Mouse (Mus musculus): Measurements from ENCODE around the gene Cep128. TPM values are rescaled to one million over a fixed set of nuclear protein-coding genes. Genes with fewer than 3 reads are reported as not detected.
A peak's percentile ranks its signal among the peaks of the same experiment; 100 is the strongest.

The Cep128 gene
- polyA plus RNA-seq, 1 experiment from 2014 or later: 12.6 TPM

DNA sequence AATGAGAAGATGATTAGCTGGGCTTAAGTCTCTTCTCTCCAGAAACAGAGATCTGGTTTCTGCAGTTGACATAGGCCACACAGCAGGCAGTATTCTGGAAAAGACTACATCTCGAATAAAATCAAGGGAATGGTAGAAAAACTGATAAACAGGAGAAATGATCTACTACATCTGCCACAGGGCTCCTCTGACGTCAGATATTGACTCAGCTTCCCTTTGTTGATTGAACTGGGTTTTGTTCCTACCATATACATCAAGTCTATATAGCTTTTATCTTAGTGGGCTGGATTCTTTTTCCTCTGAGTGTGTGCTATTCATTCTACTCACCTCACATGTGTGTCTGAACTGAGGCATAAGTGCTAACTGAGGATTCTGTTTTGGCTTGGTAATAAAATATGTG is 200.3 kb downstream of the Cep128 start:
- no peak for ATAC-seq (ENCODE audit: insufficient read depth)

DNA sequence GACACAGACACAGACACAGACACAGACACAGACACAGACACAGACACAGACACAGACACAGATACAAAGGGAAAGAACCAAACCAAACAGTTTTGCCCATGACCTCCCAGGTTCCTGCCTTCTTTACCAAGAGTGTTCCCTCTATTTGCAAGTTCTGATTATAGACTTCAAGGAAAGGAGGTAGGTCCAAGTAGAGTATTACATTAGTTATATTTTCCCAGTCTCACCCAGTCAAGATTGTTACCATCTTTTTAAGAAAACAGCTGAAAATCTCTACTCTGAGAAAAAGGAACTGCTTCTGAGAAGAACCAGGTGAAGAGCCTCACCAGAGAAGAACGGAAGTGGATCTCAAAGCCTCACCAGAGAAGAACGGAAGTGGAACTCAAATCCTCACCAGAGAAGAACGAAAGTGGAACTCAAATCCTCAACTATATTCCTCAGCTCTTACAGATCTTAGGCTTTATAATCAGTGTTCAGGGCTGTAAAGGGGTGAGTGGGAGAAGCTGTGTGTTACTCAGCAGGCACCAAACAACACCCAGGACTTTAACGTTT is 200.8 kb downstream of the Cep128 start:
- Histone ChIP-seq H3K27ac (ENCODE audit: low read depth) (no peak overlapping the region), H3K27me3 (ENCODE audit: insufficient read depth, low read length) (no peaks in the 10 kb centered on the region), H3K4me1 (ENCODE audit: insufficient read depth) (no peaks in the 10 kb centered on the region), H3K36me3 (ENCODE audit: insufficient read depth) (no peaks in the 10 kb centered on the region), H3K4me3 (ENCODE audit: low read depth, low read length) (no peak overlapping the region), H3K9me3 (ENCODE audit: low read depth, low read length) (no peaks in the 10 kb centered on the region), H3K9ac (no peak overlapping the region), H3K4me2 (no peak overlapping the region)
- TF ChIP-seq CTCF (IDR thresholded peaks at IDR 0.05; ENCODE audit: low read depth): no peak
- ATAC-seq (ENCODE audit: insufficient read depth) (no peak), DNase-seq (no peak)
- WGBS: 90% methylated on average over 4 of the region's 4 CpGs

More for the DNA sequence above, 200.3 kb downstream of the Cep128 start:
- no peak overlapping the region for H3K27ac ChIP-seq (ENCODE audit: low read depth)
- no peaks in the 10 kb centered on the region for H3K9me3 ChIP-seq (ENCODE audit: low read depth, low read length)
- H3K27me3 ChIP-seq (ENCODE audit: insufficient read depth, low read length): no peaks in the 10 kb centered on the region
- H3K36me3 ChIP-seq (ENCODE audit: insufficient read depth): no peaks in the 10 kb centered on the region
- no peak for TF ChIP-seq CTCF (IDR thresholded peaks at IDR 0.05; ENCODE audit: low read depth)
- no peak overlapping the region for H3K9ac ChIP-seq
- no peaks in the 10 kb centered on the region for H3K4me1 ChIP-seq (ENCODE audit: insufficient read depth)
- no peak overlapping the region for H3K4me2 ChIP-seq
- no peak overlapping the region for H3K4me3 ChIP-seq (ENCODE audit: low read depth, low read length)
- DNase-seq: no peak
- 57% methylated on average over 2 of the region's 2 CpGs for WGBS

DNA sequence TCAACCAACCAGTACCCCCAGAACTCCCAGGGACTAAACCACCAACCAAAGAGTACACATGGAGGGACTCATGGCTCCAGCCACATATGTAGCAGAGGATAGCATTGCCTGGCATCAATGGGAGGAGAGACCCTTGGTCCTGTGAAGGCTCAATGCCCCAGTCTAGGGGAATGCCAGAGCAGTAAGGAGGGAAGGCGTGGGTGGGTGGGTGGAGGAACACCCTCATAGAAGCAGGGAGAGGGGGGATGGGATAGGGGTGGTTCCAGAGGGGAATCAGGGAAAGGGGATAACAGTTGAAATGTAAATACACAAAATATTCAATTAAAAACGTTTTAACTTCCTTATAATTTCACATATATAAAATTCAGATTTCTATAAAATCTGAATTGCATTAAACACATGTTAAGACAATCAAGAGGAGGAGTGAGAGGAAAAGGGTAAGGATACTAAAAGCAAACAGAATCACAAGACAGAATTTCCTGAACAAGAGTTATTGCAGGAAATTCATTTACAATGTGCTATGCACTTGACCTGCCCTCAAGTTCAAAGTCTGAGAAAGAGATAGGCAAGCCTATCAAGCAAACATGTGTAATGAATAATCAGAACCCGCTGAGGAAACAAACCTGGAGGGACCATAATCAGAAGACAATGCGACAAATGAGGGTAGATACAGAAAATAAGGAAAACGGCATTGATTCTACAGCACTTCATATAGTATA is 207.2 kb downstream of the Cep128 start:
- H3K27ac ChIP-seq (ENCODE audit: low read depth): no peak overlapping the region
- ATAC-seq (ENCODE audit: insufficient read depth): no peak

DNA sequence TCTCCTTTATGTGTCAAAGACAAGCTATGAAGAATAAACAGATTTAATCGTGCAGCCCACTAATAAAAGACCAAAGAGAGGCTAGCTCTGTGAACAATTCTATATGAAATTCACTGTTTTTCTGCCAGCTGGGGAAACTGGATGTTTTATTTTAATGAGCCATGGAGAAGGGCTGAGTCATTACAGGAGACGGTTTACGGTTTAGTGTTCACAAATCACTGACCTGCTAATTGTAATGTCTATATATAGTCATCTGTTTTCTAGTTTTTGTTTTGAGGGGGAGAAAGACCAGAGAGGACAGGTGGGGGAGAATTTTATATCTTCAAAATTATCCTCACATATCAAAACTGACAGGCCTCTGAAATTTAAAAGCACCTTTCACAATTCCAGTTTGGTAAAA is 212.6 kb downstream of the Cep128 start:
- Histone ChIP-seq H3K4me1 (ENCODE audit: insufficient read depth) (no peaks in the 10 kb centered on the region), H3K36me3 (ENCODE audit: insufficient read depth) (no peaks in the 10 kb centered on the region), H3K4me3 (ENCODE audit: low read depth, low read length) (no peak overlapping the region), H3K9me3 (ENCODE audit: low read depth, low read length) (no peaks in the 10 kb centered on the region), H3K4me2 (no peak overlapping the region), H3K27me3 (ENCODE audit: insufficient read depth, low read length) (no peaks in the 10 kb centered on the region), H3K9ac (no peak overlapping the region), H3K27ac (ENCODE audit: low read depth) (no peak overlapping the region)
- DNase-seq (no peak), ATAC-seq (ENCODE audit: insufficient read depth) (no peak)
- no peak for TF ChIP-seq CTCF (IDR thresholded peaks at IDR 0.05; ENCODE audit: low read depth)
- WGBS: 84% methylated on average over 3 of the region's 3 CpGs

More for the DNA sequence above, 207.2 kb downstream of the Cep128 start:
- no peak for DNase-seq
- TF ChIP-seq CTCF (IDR thresholded peaks at IDR 0.05; ENCODE audit: low read depth): no peak
- Histone ChIP-seq H3K9me3 (ENCODE audit: low read depth, low read length) (no peaks in the 10 kb centered on the region), H3K4me2 (no peak overlapping the region), H3K27me3 (ENCODE audit: insufficient read depth, low read length) (no peaks in the 10 kb centered on the region), H3K36me3 (ENCODE audit: insufficient read depth) (no peaks in the 10 kb centered on the region), H3K4me1 (ENCODE audit: insufficient read depth) (no peaks in the 10 kb centered on the region), H3K9ac (no peak overlapping the region), H3K4me3 (ENCODE audit: low read depth, low read length) (no peak overlapping the region)
- 53% methylated on average over 5 of the region's 5 CpGs for WGBS

DNA sequence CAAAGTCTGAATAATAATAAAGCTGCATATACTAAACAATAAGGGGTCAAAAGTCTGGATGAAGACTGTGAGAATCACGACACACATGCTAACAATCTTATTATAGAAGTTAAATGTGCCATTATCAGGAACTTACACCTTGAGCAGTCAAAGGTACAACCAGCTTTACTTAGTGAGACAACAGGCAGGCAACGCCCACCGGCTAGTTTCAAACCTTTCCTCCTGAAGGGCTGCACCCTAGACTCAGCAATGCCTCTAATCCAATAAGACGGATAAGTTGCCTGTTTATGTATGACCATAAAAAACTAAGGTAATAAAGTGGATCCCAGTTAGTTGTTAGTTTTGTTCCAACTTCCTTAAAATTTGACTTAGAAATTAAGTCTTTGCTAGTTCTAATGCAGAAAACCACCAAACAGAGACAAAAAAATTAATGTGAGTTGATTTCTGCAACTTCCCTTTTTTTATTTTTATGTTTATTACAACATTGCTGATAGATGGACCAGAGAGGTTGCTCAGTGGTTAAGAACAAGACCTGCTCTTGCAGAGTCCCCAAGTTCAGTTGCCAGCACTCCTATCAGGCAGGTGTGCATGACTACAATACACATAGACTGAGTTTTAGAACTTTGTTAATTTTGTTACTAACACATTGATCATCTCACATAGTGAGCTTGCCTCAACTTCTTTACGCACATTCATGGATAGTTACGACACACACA is 223.0 kb downstream of the Cep128 start:
- H3K4me1 ChIP-seq (ENCODE audit: insufficient read depth): no peaks in the 10 kb centered on the region
- WGBS: 81% methylated on average over 6 of the region's 6 CpGs
- H3K9ac ChIP-seq: no peak overlapping the region
- no peaks in the 10 kb centered on the region for H3K36me3 ChIP-seq (ENCODE audit: insufficient read depth)
- ATAC-seq (ENCODE audit: insufficient read depth) (no peak), DNase-seq (no peak)
- no peaks in the 10 kb centered on the region for H3K27me3 ChIP-seq (ENCODE audit: insufficient read depth, low read length)
- TF ChIP-seq CTCF (IDR thresholded peaks at IDR 0.05; ENCODE audit: low read depth): no peak
- H3K4me3 ChIP-seq (ENCODE audit: low read depth, low read length): no peak overlapping the region
- H3K9me3 ChIP-seq (ENCODE audit: low read depth, low read length): no peaks in the 10 kb centered on the region
- H3K4me2 ChIP-seq: no peak overlapping the region
- H3K27ac ChIP-seq (ENCODE audit: low read depth): no peak overlapping the region

DNA sequence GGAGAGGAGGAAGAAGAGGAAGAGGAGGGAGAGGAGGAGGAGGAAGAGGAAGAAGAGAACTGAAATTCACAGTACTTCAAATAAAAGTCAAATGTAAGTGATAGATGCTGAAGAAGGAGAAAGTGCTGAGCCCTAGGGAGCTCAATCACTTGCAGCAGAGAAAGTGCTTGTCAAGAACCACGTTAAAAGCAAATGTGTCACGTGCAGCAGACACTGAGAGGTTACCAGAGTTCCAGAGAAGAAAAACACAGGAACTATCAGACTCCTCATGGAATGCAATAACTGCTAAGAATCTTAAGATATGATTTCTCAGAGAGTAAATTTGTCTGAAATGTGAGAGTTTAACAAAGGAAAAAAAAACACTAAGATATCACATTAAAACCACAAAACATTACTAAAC is 225.7 kb downstream of the Cep128 start:
- Histone ChIP-seq H3K4me1 (ENCODE audit: insufficient read depth) (no peaks in the 10 kb centered on the region), H3K4me3 (ENCODE audit: low read depth, low read length) (no peak overlapping the region), H3K36me3 (ENCODE audit: insufficient read depth) (no peaks in the 10 kb centered on the region), H3K4me2 (no peak overlapping the region), H3K9ac (no peak overlapping the region), H3K9me3 (ENCODE audit: low read depth, low read length) (no peaks in the 10 kb centered on the region), H3K27ac (ENCODE audit: low read depth) (no peak overlapping the region), H3K27me3 (ENCODE audit: insufficient read depth, low read length) (no peaks in the 10 kb centered on the region)
- DNase-seq (peak; percentile 13), ATAC-seq (ENCODE audit: insufficient read depth) (no peak)
- TF ChIP-seq CTCF (IDR thresholded peaks at IDR 0.05; ENCODE audit: low read depth): no peak
- WGBS: 19% methylated on average over 2 of the region's 2 CpGs

DNA sequence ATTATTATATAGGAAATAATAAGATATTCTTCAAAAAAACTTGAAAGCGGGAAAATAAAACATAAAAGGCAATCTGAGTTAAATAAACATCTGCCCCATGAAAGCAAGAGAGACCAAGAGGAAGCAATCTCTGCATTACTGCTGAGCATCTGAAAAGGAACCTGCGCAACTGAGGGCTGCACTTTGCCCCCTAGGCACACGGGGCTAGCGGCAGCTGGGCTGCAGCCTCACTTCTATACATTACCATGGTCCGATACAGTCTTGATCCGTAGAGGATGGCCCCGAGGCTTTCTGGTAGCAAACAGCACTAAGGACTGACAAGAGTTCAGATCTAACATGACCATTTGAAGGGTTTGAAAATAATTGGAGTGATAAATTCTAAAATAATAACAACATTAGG is 230.2 kb downstream of the Cep128 start:
- Histone ChIP-seq H3K4me3 (ENCODE audit: low read depth, low read length) (no peak overlapping the region), H3K27me3 (ENCODE audit: insufficient read depth, low read length) (no peaks in the 10 kb centered on the region), H3K9ac (no peak overlapping the region), H3K9me3 (ENCODE audit: low read depth, low read length) (no peaks in the 10 kb centered on the region), H3K36me3 (ENCODE audit: insufficient read depth) (no peaks in the 10 kb centered on the region), H3K4me2 (no peak overlapping the region), H3K27ac (ENCODE audit: low read depth) (no peak overlapping the region), H3K4me1 (ENCODE audit: insufficient read depth) (no peaks in the 10 kb centered on the region)
- TF ChIP-seq CTCF (IDR thresholded peaks at IDR 0.05; ENCODE audit: low read depth): no peak
- WGBS: 79% methylated on average over 7 of the region's 7 CpGs
- ATAC-seq (ENCODE audit: insufficient read depth) (no peak), DNase-seq (no peak)
